Mouse (Mus musculus) small intestine, adult 2 months (tissue): ENCODE results near the gene Traf3. TPM values are rescaled to one million over a fixed set of nuclear protein-coding genes. Genes with fewer than 3 reads are reported as not detected.

Experiments used
- H3K27ac ChIP-seq: fragments of 200-500 bp; 2 replicates; pipeline ENCODE4 v1.5.1; 2012; ENCODE audit warnings: low read depth, low read length, control low read depth, inconsistent platforms; ENCODE audit not compliant: insufficient read depth
- H3K27me3 ChIP-seq: fragments of 200-500 bp; 2 replicates; pipeline ENCODE4 v1.6.1; 2012; ENCODE audit warnings: mild to moderate bottlenecking, moderate library complexity, low read length, inconsistent platforms; ENCODE audit not compliant: control insufficient read depth, insufficient read depth
- H3K36me3 ChIP-seq: fragments of 200-500 bp; 2 replicates; pipeline ENCODE4 v1.6.1; 2012; ENCODE audit warnings: mild to moderate bottlenecking, low read length, control low read depth, inconsistent platforms; ENCODE audit not compliant: control insufficient read depth, insufficient read depth
- H3K4me1 ChIP-seq: fragments of 200-500 bp; 2 replicates; pipeline ENCODE4 v1.6.1; 2012; ENCODE audit warnings: low read length, inconsistent platforms, mixed read lengths; ENCODE audit not compliant: control insufficient read depth, insufficient read depth, insufficient read length
- H3K4me3 ChIP-seq: fragments of 200-500 bp; 2 replicates; pipeline ENCODE4 v1.5.1; 2012; ENCODE audit warnings: low read depth, mild to moderate bottlenecking, control low read depth, inconsistent platforms, low read length, moderate library complexity
- CTCF ChIP-seq: fragments of 200-500 bp; IDR thresholded peaks from 2 replicates; pipeline ENCODE4 v1.5.1; 2012; ENCODE audit warnings: low read depth, mild to moderate bottlenecking, control low read depth, inconsistent platforms, low read length, moderate library complexity, mixed read lengths; ENCODE audit not compliant: insufficient replicate concordance, insufficient read length; ENCODE audit errors: extremely low read depth
- POLR2A ChIP-seq: fragments of 200-500 bp; IDR thresholded peaks from 2 replicates; pipeline ENCODE4 v1.6.1; 2012; ENCODE audit warnings: low read depth, mild to moderate bottlenecking, control low read depth, inconsistent platforms, low read length, moderate library complexity
- WGBS: fragments of 180-500 bp; shearing (Covaris S2); methylation state at CpG from one replicate; pipeline ENCODE4 v1.1.7; 2018; 5-methylcytosine and 5-hydroxymethylcytosine counted together
- polyA plus RNA-seq: library from polyadenylated mRNA; depleted of rRNA; stranded (reverse); fragments of >200 nt; gene quantifications from 2 replicates; pipeline ENCODE4 v1.2.3, GENCODE M21; 2012

The Traf3 gene
- polyA plus RNA-seq, 1 experiment = 13.5 TPM

DNA sequence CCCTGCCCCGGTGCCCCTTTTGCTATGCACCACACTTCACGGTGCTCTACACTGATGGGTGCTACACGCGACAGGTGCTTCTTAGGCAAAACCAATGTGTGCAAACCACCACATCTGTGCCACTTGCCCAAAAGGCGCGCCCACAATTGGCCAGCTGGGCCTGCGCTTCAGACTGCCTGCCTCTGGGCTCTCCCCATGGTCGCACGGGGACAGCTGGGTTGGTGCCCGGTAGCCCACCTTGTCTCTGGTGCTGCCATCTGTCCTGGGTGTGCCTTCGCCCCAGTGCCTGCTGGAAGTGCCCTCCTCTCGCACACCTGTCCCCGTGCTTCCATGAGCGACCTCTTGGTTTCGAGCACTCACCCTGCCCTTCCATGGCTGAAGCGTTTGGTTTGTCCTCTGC lies 97.5 kb downstream of the Traf3 start:
- Histone ChIP-seq H3K4me3 (no peak overlapping the region), H3K4me1 (peaks cover 16% of the 10 kb centered on the region), H3K27me3 (no peaks in the 10 kb centered on the region), H3K36me3 (peaks cover 26% of the 10 kb centered on the region), H3K27ac (no peak overlapping the region)
- WGBS = 95% methylated on average over 16 of the region's 16 CpGs
- TF ChIP-seq POLR2A (no peak), CTCF (no peak)

DNA sequence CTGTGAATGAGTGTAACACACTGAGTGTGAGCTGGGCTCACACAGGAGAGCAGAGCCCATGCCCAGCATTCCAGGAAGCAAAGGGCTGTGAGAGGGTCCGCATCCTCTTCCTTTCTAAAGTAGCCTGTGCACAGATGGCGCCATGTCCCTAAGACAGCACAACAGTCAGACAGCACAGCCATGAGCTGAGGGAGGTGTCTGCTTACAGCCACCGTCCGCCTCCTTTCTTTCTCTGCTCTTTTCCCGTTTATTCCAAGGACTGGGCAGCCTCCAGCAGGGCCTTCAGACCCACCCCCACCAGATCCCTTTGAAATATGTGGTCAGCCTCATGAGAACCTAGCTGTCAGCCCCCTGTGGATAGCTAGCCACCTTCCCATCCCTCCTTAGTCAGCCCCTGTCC lies 99.0 kb downstream of the Traf3 start:
- Histone ChIP-seq H3K36me3 (peaks cover 26% of the 10 kb centered on the region), H3K27me3 (no peaks in the 10 kb centered on the region), H3K4me1 (peaks cover 24% of the 10 kb centered on the region), H3K4me3 (no peak overlapping the region), H3K27ac (no peak overlapping the region)
- TF ChIP-seq CTCF = no peak
- TF ChIP-seq POLR2A = no peak
- WGBS = 91% methylated on average over 5 of the region's 5 CpGs

DNA sequence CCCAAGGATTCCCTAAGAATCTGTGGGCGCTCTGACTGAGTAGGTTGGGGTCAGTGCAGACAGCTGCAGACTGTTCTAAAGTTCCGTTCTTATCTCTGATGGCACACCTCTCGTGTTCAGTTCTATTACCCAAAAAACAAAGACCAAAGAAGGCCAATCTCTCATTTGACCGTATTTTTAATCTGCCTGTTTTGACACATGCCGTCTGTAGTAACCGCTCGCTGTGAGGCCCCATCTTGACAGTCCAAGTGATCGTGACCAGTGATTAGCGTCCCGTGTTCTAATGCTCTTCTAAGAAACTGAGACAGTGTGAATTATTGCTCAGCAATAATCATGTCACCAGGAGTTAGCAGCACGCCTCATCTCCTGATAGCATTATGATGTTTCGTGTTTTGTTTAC lies 100.4 kb downstream of the Traf3 start:
- no peak overlapping the region for H3K27ac ChIP-seq
- WGBS = 87% methylated on average over 12 of the region's 12 CpGs
- no peak overlapping the region for H3K4me3 ChIP-seq
- H3K36me3 ChIP-seq = peaks cover 14% of the 10 kb centered on the region
- TF ChIP-seq POLR2A (no peak), CTCF (no peak)
- peaks cover 27% of the 10 kb centered on the region for H3K4me1 ChIP-seq
- peaks cover 5% of the 10 kb centered on the region; the same call in 1 of the 2 replicates for H3K27me3 ChIP-seq

- TF ChIP-seq POLR2A (no peak; the same call in 1 of the 2 replicates), CTCF (peak; percentile 7; the same call in 1 of the 2 replicates)
- Histone ChIP-seq H3K4me1 (peaks cover 31% of the 10 kb centered on the region), H3K4me3 (no peak overlapping the region), H3K36me3 (peaks cover 11% of the 10 kb centered on the region), H3K27ac (peak overlapping the region; percentile 38; the same call in 1 of the 2 replicates), H3K27me3 (peaks cover 6% of the 10 kb centered on the region; the same call in 1 of the 2 replicates)
- WGBS = 37% methylated on average over 4 of the region's 4 CpGs
These were observed 101.6 kb downstream of the Traf3 start for GRCm38 (mm10) chr12:111267673-111268325.

- H3K36me3 ChIP-seq = peaks cover 20% of the 10 kb centered on the region
- 14% methylated on average over 25 of the region's 25 CpGs for WGBS
- TF ChIP-seq CTCF = no peak
- TF ChIP-seq POLR2A = peak; percentile 73
- peak within 1 kb of the TSS; percentile 62 for H3K27ac ChIP-seq
- peak within 1 kb of the TSS; percentile 75 for H3K4me3 ChIP-seq
- peaks cover 12% of the 10 kb centered on the region; the same call in 1 of the 2 replicates for H3K27me3 ChIP-seq
- H3K4me1 ChIP-seq = peaks cover 42% of the 10 kb centered on the region
These were observed 104.6 kb downstream of the Traf3 start, which contains the start of gene Amn for GRCm38 (mm10) chr12:111270629-111271277. Gene Amn (plus strand): TSS chr12:111271095.

- peak overlapping the region; percentile 50; the same call in 1 of the 2 replicates for H3K27ac ChIP-seq
- WGBS = 3% methylated on average over 28 of the region's 28 CpGs
- TF ChIP-seq CTCF (no peak), POLR2A (no peak; the same call in 1 of the 2 replicates)
- peaks cover 25% of the 10 kb centered on the region for H3K36me3 ChIP-seq
- peaks cover 42% of the 10 kb centered on the region for H3K4me1 ChIP-seq
- H3K4me3 ChIP-seq = peak overlapping the region; percentile 75
- peaks cover 13% of the 10 kb centered on the region; the same call in 1 of the 2 replicates for H3K27me3 ChIP-seq
These were observed 105.2 kb downstream of the Traf3 start for GRCm38 (mm10) chr12:111271406-111271805.

GRCm38 (mm10) chr12:111271966-111272365 lies 105.8 kb downstream of the Traf3 start:
- no peak for TF ChIP-seq POLR2A
- peaks cover 25% of the 10 kb centered on the region for H3K36me3 ChIP-seq
- H3K4me1 ChIP-seq = peaks cover 42% of the 10 kb centered on the region
- peaks cover 13% of the 10 kb centered on the region; the same call in 1 of the 2 replicates for H3K27me3 ChIP-seq
- peak overlapping the region; percentile 75 for H3K4me3 ChIP-seq
- 13% methylated on average over 8 of the region's 8 CpGs for WGBS
- H3K27ac ChIP-seq = no peak overlapping the region
